Mouse (Mus musculus) bone marrow, adult 2 months (tissue): ENCODE data around the gene Ciart.

Experiments
- CTCF ChIP-seq: fragments of 200-500 bp; IDR thresholded peaks from 2 replicates; pipeline ENCODE4 v1.5.1; 2011; ENCODE audit warnings: low read length, control low read depth; ENCODE audit not compliant: control insufficient read depth, insufficient read depth
- POLR2A ChIP-seq: fragments of 200-500 bp; IDR thresholded peaks from 2 replicates; pipeline ENCODE4 v1.6.1; 2011; ENCODE audit warnings: low read depth, mild to moderate bottlenecking, control low read depth, low read length, borderline replicate concordance; ENCODE audit not compliant: control insufficient read depth

DNA sequence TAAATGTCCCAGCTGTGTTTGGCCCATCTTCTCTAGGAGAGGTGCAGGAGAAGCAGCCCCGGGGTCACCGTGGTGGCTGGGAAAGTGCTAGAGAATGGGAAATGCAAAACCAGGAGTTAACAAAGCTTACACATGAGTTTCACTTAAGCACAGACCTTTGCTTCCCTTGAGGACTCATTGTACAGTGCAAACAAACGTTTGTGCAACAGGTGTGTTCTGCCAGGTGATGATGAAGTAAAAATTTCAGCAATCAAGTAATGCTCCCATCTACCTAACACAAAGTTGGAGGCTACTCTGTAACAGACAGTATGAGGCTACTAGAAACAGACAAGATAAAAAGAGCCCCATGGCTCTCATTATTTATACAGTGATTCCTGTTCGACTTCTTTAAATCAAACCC lies 3.0 kb downstream of the Ciart start:
- TF ChIP-seq CTCF (no peak), POLR2A (no peak)
